Mouse (Mus musculus): ENCODE data around the gene Flrt1. TPM values are rescaled to one million over a fixed set of nuclear protein-coding genes. Genes with fewer than 3 reads are reported as not detected.

Gene Flrt1
- polyA plus RNA-seq, 1 experiment from 2014 or later = 8.2 TPM

- peak; percentile 69 for ATAC-seq (ENCODE audit: low FRiP score, low read depth)
- H3K9ac ChIP-seq (replicated peaks) = no peak overlapping the region
- peaks cover 60% of the 10 kb centered on the region for H3K27me3 ChIP-seq
- H3K36me3 ChIP-seq = no peaks in the 10 kb centered on the region
- H3K9me3 ChIP-seq = no peaks in the 10 kb centered on the region
- 37% methylated on average over 19 of the region's 19 CpGs for WGBS
- H3K27ac ChIP-seq (replicated peaks) = peak overlapping the region; percentile 75
- H3K4me3 ChIP-seq = no peak overlapping the region
- peaks cover 40% of the 10 kb centered on the region for H3K4me1 ChIP-seq
- H3K4me2 ChIP-seq (replicated peaks) = 0 out of 2 replicates have a peak overlapping the region, but pooled peaks have one; percentile 9
Observed at GRCm38 (mm10) chr19:7128551-7129475, 23.3 kb upstream of the Flrt1 start.

GRCm38 (mm10) chr19:7126933-7127332 is 21.4 kb upstream of the Flrt1 start:
- H3K9ac ChIP-seq (replicated peaks) = no peak overlapping the region
- H3K4me1 ChIP-seq = peaks cover 41% of the 10 kb centered on the region
- no peak overlapping the region for H3K4me2 ChIP-seq (replicated peaks)
- no peaks in the 10 kb centered on the region for H3K9me3 ChIP-seq
- H3K27ac ChIP-seq (replicated peaks) = no peak overlapping the region
- no peak for ATAC-seq (ENCODE audit: low FRiP score, low read depth)
- H3K27me3 ChIP-seq = peaks cover 51% of the 10 kb centered on the region
- H3K36me3 ChIP-seq = no peaks in the 10 kb centered on the region
- H3K4me3 ChIP-seq = no peak overlapping the region
- WGBS = 85% methylated on average over 2 of the region's 2 CpGs

DNA sequence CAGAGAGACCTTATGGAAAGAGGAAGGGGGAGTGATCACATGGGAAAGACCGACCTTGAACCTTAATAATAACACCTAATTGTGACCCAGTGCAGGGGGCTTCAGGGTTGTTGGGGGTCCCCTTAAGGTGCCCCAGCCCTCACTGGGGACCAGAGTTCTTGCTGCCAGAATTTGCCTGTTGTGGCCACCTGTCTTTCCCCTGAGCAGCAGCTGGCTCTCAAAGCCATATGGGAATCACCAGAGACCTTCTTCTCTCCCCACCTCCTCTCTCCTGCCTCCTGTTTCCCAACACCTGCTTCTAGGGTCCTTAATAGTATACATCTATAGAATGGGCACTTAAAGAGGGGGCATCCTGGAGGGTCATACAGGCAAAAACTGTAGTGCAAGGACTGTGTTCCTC is 20.7 kb upstream of the Flrt1 start:
- Histone ChIP-seq H3K4me1 (peaks cover 45% of the 10 kb centered on the region), H3K4me3 (no peak overlapping the region), H3K27me3 (peaks cover 51% of the 10 kb centered on the region), H3K36me3 (no peaks in the 10 kb centered on the region), H3K27ac (replicated peaks) (no peak overlapping the region), H3K4me2 (replicated peaks) (no peak overlapping the region), H3K9ac (replicated peaks) (no peak overlapping the region), H3K9me3 (no peaks in the 10 kb centered on the region)
- WGBS = 85% methylated on average over 1 of the region's 1 CpGs
- ATAC-seq (ENCODE audit: low FRiP score, low read depth) = no peak

- H3K4me1 ChIP-seq = peaks cover 45% of the 10 kb centered on the region
Observed at GRCm38 (mm10) chr19:7125526-7126156, 20.1 kb upstream of the Flrt1 start.

DNA sequence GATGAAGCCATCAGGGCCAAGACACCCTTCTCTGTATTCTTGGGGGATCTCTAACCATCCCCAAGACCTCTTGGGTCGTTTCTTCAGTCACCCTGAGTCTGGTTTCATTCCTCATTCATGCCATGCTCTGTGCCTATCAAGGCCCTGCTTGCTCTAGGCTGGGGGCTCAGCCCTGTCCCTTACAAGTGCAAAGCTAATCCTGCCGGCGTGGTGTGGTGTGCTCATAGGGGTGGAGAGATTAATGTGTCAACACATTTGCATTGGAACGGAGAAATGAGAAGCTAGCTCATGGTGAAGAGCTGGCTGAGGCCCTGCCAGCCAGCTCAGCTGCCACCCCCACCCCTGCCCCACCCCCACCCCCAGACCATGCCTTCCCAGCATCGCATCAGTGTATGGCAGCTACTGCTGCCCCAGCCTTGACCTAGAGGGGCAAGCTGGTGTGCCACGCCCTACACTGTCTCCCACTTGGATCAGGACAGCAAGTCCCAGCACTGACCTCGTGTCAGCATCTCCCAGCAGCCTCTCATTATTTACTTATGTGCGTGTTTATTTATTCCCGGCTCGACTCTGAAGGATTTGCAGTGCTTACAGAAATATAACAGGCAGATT is 17.3 kb upstream of the Flrt1 start:
- peak overlapping the region; percentile 63 for H3K27ac ChIP-seq (replicated peaks)
- H3K4me3 ChIP-seq = no peak overlapping the region
- H3K27me3 ChIP-seq = peaks cover 59% of the 10 kb centered on the region
- no peaks in the 10 kb centered on the region for H3K36me3 ChIP-seq
- peaks cover 22% of the 10 kb centered on the region for H3K4me1 ChIP-seq
- no peak overlapping the region for H3K4me2 ChIP-seq (replicated peaks)
- 30% methylated on average over 10 of the region's 10 CpGs for WGBS
- H3K9ac ChIP-seq (replicated peaks) = no peak overlapping the region
- ATAC-seq (ENCODE audit: low FRiP score, low read depth) = peak; percentile 74
- H3K9me3 ChIP-seq = no peaks in the 10 kb centered on the region

More at GRCm38 (mm10) chr19:7125526-7126156, 20.1 kb upstream of the Flrt1 start:
- ATAC-seq (ENCODE audit: low FRiP score, low read depth) = no peak
- Histone ChIP-seq H3K27me3 (peaks cover 51% of the 10 kb centered on the region), H3K9me3 (no peaks in the 10 kb centered on the region), H3K4me2 (replicated peaks) (no peak overlapping the region), H3K36me3 (no peaks in the 10 kb centered on the region), H3K9ac (replicated peaks) (no peak overlapping the region), H3K27ac (replicated peaks) (no peak overlapping the region), H3K4me3 (no peak overlapping the region)
- WGBS = 90% methylated on average over 4 of the region's 4 CpGs

DNA sequence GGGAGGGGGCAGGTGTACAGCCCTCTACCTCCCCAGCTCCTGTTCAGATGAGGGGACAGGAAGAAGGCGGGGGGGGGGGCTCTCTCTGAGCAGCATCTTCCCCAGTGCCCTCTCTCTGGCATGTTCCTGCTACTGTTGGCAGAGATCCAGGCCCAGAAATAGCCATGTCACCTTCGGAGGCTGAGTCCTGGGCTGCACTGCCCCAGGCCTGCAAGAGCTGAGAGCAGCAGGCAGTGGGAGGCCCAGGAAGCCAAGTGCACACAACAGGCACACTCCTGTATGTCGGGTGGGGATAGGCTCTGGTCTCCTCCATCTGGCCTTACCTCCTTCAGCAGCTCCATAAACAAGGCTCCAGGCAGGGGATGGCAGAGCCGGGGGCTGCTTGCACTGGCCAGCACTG is 16.7 kb upstream of the Flrt1 start:
- H3K4me3 ChIP-seq = no peak overlapping the region
- H3K9me3 ChIP-seq = no peaks in the 10 kb centered on the region
- peak overlapping the region; percentile 63 for H3K27ac ChIP-seq (replicated peaks)
- peak; percentile 38; the same call in 1 of the 2 replicates for ATAC-seq (ENCODE audit: low FRiP score, low read depth)
- H3K4me2 ChIP-seq (replicated peaks) = no peak overlapping the region
- peaks cover 63% of the 10 kb centered on the region for H3K27me3 ChIP-seq
- H3K9ac ChIP-seq (replicated peaks) = no peak overlapping the region
- H3K4me1 ChIP-seq = peaks cover 22% of the 10 kb centered on the region
- 57% methylated on average over 4 of the region's 4 CpGs for WGBS
- no peaks in the 10 kb centered on the region for H3K36me3 ChIP-seq

DNA sequence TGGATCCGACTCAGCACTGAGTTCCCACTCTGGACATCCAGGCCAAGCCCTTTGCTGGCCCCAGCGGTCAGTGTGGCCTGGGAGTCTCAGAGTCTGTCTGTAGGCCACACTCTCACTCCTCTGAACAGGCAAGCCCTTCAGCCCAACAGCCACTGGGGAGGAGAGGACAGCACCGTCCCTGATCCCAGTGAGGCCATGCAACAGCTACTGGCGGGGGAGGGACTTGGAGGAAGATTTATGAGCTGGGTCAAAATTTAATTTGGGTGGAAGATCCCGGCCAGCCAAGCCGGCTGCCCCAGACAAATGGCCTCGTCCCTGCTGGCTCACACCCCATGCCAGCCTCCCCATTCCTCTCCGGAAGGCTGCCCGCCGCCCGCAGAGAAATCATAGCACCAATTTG is 15.7 kb upstream of the Flrt1 start:
- H3K27me3 ChIP-seq = peaks cover 64% of the 10 kb centered on the region
- WGBS = 81% methylated on average over 11 of the region's 11 CpGs
- no peaks in the 10 kb centered on the region for H3K36me3 ChIP-seq
- H3K9me3 ChIP-seq = no peaks in the 10 kb centered on the region
- ATAC-seq (ENCODE audit: low FRiP score, low read depth) = no peak
- peaks cover 28% of the 10 kb centered on the region for H3K4me1 ChIP-seq
- H3K4me2 ChIP-seq (replicated peaks) = no peak overlapping the region
- H3K9ac ChIP-seq (replicated peaks) = no peak overlapping the region; the same call in 1 of the 2 replicates
- H3K4me3 ChIP-seq = no peak overlapping the region
- no peak overlapping the region for H3K27ac ChIP-seq (replicated peaks)

DNA sequence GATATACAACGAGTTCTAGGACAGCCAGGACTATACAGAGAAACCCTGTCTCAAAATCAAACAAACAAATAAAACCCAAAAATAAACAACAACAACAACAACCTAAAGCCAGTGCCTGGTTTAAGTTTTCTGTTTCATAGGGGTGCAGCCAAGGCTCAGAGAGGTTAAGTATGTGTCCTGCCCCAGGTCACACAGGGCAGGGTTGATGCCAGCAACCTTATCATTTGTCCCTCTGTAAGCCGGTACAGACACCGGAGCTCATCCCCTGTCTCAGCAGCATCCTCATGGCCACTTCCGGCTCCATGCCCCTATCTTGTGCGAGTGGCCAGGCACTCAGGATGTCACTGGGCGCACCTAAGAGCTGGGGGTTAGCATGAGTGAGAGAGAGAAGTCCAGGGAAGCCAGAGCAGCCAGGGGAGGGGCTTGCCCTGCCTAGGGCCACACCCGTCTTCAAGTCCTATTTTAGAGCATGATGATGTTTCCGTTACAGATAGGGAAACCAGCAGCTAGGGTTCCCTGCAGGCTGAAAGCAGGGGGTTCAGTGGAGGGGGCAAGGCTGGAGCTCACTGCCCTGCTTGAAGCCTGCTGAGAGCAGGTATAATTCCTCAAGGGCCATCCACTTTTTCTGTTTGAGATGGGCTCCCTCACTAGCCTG is 12.3 kb upstream of the Flrt1 start:
- Histone ChIP-seq H3K4me2 (replicated peaks) (no peak overlapping the region), H3K9me3 (no peaks in the 10 kb centered on the region), H3K4me1 (peaks cover 51% of the 10 kb centered on the region), H3K4me3 (no peak overlapping the region), H3K9ac (replicated peaks) (no peak overlapping the region), H3K27me3 (peaks cover 66% of the 10 kb centered on the region), H3K27ac (replicated peaks) (no peak overlapping the region), H3K36me3 (no peaks in the 10 kb centered on the region)
- no peak for ATAC-seq (ENCODE audit: low FRiP score, low read depth)
- WGBS = 77% methylated on average over 8 of the region's 8 CpGs

- Histone ChIP-seq H3K36me3 (no peaks in the 10 kb centered on the region), H3K9me3 (no peaks in the 10 kb centered on the region), H3K27ac (replicated peaks) (no peak overlapping the region), H3K4me3 (no peak overlapping the region), H3K9ac (replicated peaks) (no peak overlapping the region), H3K27me3 (peaks cover 72% of the 10 kb centered on the region), H3K4me2 (replicated peaks) (no peak overlapping the region), H3K4me1 (peaks cover 51% of the 10 kb centered on the region)
- ATAC-seq (ENCODE audit: low FRiP score, low read depth) = no peak
- WGBS = 76% methylated on average over 4 of the region's 4 CpGs
Observed at GRCm38 (mm10) chr19:7117141-7117540, 11.6 kb upstream of the Flrt1 start.

DNA sequence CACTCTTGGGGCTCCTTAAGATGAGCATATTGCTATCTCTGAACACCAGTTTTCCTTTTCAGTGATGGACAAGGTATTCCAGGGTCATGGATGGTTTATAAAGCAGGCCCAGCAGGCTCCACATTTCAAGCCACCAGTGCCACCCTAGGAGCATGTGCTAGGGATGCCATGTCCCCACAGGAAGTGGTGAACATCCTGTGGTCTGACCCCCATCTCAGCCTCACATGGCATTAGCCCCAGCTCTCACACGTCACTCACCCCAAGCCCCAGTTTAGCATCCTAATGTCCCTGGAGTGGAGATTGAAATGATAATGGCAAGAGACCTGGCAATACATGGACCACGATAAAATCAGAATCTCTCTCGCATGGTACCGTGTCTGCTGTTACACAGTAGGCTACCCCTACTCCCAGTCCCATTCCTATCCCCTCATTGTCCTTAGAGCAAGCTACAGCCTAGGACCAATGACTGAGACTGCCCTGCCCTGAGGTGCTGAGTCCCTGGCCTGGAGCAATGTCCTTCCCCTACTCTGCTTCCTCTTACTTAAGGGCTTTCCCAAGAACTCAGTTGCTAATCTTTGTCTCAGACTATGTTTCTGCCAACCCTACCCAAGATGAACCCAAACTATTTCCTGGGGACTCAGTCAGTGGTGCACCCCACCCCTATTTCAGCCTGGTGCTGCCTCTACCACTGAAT is 10.7 kb upstream of the Flrt1 start:
- H3K9me3 ChIP-seq = no peaks in the 10 kb centered on the region
- peaks cover 52% of the 10 kb centered on the region for H3K4me1 ChIP-seq
- no peak overlapping the region for H3K27ac ChIP-seq (replicated peaks)
- 84% methylated on average over 4 of the region's 4 CpGs for WGBS
- H3K36me3 ChIP-seq = no peaks in the 10 kb centered on the region
- H3K27me3 ChIP-seq = peaks cover 73% of the 10 kb centered on the region
- H3K4me3 ChIP-seq = no peak overlapping the region
- no peak overlapping the region for H3K4me2 ChIP-seq (replicated peaks)
- H3K9ac ChIP-seq (replicated peaks) = no peak overlapping the region
- no peak for ATAC-seq (ENCODE audit: low FRiP score, low read depth)

DNA sequence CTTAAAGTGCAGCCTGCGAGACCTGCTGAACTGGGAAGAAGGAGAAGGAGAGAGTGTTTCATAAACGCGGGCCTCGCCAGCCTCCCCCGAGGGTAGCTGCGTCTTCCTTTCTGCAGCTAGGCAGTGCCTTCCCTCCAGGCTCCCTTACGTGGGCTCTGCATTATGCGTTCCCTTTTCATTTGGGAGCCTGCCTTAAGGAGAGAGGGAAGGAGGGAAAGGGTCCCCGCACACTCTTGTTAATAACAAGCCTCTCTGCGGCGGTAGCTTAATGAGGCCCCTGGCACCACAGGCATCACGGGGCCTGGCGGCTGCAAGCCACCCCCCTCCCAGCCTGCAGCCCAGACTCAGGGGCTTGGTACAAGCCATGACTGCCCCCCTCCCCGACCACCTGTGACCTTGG is 8.0 kb upstream of the Flrt1 start:
- Histone ChIP-seq H3K4me3 (no peak overlapping the region), H3K4me1 (peaks cover 72% of the 10 kb centered on the region), H3K27ac (replicated peaks) (peak overlapping the region; percentile 40), H3K4me2 (replicated peaks) (0 out of 2 replicates have a peak overlapping the region, but pooled peaks have one; percentile 4), H3K27me3 (peaks cover 74% of the 10 kb centered on the region), H3K9me3 (no peaks in the 10 kb centered on the region), H3K9ac (replicated peaks) (no peak overlapping the region), H3K36me3 (no peaks in the 10 kb centered on the region)
- ATAC-seq (ENCODE audit: low FRiP score, low read depth) = peak; percentile 7; the same call in 1 of the 2 replicates
- WGBS = 17% methylated on average over 14 of the region's 14 CpGs
